ENCODE assay signal across 8 mouse cellular contexts in the genomic region with DNA sequence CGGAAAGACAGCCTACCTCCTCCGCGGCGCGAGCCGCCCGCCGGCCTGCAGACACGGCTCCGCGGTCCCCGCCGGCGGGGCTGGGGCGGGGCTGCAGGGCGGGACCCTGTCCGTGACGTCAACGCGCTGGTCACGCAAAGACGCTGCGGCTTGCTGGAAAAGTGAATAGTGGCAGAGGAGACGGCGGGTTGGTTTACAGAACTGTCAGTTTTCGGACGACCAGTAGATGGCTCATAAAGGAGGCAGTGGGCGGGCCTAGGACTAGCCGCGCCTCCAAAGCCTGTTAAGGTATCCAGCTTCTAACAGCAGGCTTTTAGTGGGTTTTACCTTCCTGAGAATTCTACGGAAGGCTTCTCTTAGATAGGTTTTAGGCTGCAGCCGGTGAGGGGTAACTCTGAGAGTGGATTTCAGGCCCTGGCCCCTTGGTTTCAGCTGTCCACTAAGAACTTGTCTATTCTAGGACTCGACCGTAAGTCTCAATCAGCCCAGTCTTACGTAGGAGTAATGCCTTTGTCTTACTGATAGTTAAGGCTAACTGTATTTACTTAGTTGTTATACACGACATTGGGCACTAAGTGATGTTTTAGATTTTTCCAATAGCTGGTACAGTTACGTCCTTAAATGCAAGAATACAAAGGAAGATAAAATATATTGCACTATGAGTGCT. TPM values are rescaled to one million over a fixed set of nuclear protein-coding genes. Genes with fewer than 3 reads are reported as not detected.
A peak's percentile ranks its signal among the peaks of the same experiment; 100 is the strongest.
DNase-seq lines count a peak whose midpoint lies in the region; ATAC-seq lines count a peak whose summit lies in the region.

A gene (minus strand): TSS at position 108 of the 667 bp plus-strand sequence.

- peak; percentile 99 for ATAC-seq in inflammation-experienced regulatory T-cells, adult 6 months
- peak; percentile 100 for ATAC-seq in megakaryocyte-erythroid progenitor cell, adult 5-6 weeks (replicated peaks; ENCODE audit: low FRiP score, low TSS enrichment, poor library complexity, severe bottlenecking)

- peak; percentile 99 for DNase-seq in adrenal gland, adult (ENCODE audit: inconsistent age in 2 of 2, low spot score in 1 of 2)
- DNase-seq in embryo, embryonic 10.5 days (ENCODE audit: low spot score) = peak; percentile 98
- peak; percentile 98 for DNase-seq in gastrocnemius, postnatal 14 days
- peak; percentile 99 for DNase-seq in left cerebral cortex, postnatal 10 days (ENCODE audit: extremely low spot score in 1 of 2, low spot score in 2 of 2)
- peak; percentile 99 for DNase-seq in right cerebral cortex, postnatal 25 days
- peak; percentile 97 to 98 for DNase-seq in urinary bladder, postnatal 4 days (ENCODE audit: low spot score in 2 of 2)

- intact Hi-C loops in gastrocnemius, postnatal 14 days (cut with DNase I; ENCODE audit: low total_unique reads) = no loop called here
- intact Hi-C loops in left cerebral cortex, postnatal 10 days (cut with DNase I) = no loop called here

RNA-seq across cellular contexts. Expression of the gene that starts here (rescaled TPM):
- 10 to 100 TPM in 1 of 2 experiments, 1 to 10 TPM in 1; 8.0 to 10.9 TPM for total RNA-seq in gastrocnemius, postnatal 14 days (2021)
- polyA plus RNA-seq in inflammation-experienced regulatory T-cells, adult 6 months (2017; shearing (Covaris generic)) = 10 to 100 TPM; 46.1 to 97.6 (median 51.4) TPM
- total RNA-seq in left cerebral cortex, postnatal 10 days (2021) = 10 to 100 TPM; 85.7 to 94.4 TPM
- total RNA-seq in megakaryocyte-erythroid progenitor cell, adult 5-6 weeks (2014; fragmentation: Nextera tagmentation) = 24.2 and 37.8 TPM in 2 replicates
- 29.1 and 30.2 TPM in 2 replicates for total RNA-seq in megakaryocyte-erythroid progenitor cell, adult 5-6 weeks (2017)

Comparison
In these comparisons a context has a peak if more than half of its experiments do, and no peak if none do; other contexts are left out.
1. Peak in every context shown above with its lines: DNase-seq and ATAC-seq.